Mouse (Mus musculus) T-helper 17 cell (primary cell): ENCODE data around the gene Vps11.
"Not testable (repeated sequence)": the region's sequence is repeated elsewhere in the genome, so short reads cannot be mapped to it uniquely, and the experiment has no call there.

Experiments
- in situ Hi-C, 2 experiments: fragments of 300-600 bp; cut with MboI, MseI; formaldehyde crosslinking; loops; 1 replicate in 1 of 2; 2 replicates in 1 of 2; pipeline ENCODE4 v1.15.1; 2025; ENCODE audit warnings: high pct_unique_total_duplicates in 2 of 2

The Vps11 gene

DNA sequence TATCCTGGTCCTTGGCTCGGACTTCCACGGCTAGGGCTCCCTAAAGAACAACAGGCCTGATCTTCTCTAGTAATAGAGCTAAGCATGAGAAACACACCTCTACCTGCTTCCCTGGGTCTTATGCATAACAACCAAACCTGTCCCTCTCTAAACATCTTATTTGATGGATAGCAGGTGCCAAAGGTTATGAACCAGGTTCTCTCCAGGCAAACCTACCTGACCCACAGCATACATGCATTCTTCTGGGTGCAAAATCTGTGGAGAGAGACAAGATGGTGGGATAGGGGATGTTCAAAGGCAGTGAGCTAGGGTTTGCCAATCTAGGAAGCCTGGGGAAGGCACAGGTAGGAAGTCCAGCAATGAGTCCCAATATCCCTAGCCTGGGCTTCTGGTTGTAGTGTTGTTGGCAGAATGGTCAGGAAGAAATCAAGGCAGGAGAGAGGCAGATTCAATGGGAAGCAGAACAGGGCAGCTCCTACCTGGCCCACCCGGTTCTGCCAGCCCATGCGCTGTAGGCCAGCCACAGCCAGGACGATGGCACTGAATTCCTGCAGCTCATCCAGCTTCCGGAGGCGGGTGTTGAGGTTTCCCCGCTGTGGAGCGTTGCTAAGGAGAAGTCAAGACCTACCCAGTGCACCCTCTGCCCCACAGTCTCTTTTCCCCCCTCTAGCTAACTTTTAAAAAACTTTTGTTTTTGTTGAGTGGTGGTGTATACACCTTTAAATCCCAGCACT lies 23.9 kb downstream of the Vps11 start:
- in situ Hi-C loops: loop anchor here in 1 of 2 experiments (5.0 kb wide), 1 partner anchor 100 kb away; no protein-coding TSS in a partner anchor

DNA sequence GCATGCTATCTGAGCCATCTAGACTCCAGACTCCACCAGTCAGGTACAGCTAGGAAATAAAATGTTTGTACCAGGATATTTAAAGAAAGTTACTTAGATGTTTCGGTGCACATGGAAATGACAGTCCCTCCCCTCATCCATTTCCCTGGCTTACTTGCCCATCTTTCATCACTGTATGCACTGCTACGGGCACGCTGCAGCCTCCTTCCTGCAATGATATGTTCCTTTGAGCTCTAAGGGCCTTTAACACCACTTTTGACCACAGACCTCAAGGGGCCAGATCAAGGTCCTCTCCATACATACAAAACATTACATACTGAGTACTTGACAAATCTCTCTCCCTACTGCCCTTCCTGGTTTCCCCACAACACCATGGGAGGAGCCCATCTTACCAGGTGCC lies 24.5 kb downstream of the Vps11 start:
- in situ Hi-C loops: loop anchor here in 1 of 2 experiments (5.0 kb wide), 1 partner anchor 100 kb away; no protein-coding TSS in a partner anchor

GRCm38 (mm10) chr9:44336513-44336912 lies 25.0 kb downstream of the Vps11 start:
- in situ Hi-C loops: loop anchor here in 1 of 2 experiments (5.0 kb wide), 1 partner anchor 99 kb away; no protein-coding TSS in a partner anchor

DNA sequence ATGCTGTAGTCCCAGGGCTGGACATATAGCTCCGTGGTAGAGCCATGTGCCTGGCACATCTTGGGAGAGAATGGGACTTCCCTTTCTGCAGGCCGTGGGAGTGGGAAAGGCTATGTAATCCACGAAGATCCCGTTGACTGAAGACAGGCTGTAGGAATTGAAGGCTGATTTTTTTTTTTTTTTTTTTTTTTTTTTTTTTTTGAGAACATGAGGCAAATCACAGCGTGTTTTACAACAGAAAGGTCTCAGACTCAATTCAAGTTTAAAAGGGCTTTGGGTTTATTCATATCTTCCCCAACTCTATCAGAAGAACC lies 25.4 kb downstream of the Vps11 start:
- in situ Hi-C loops: loop anchor here in 1 of 2 experiments (5.0 kb wide), 1 partner anchor 99 kb away; no protein-coding TSS in a partner anchor

GRCm38 (mm10) chr9:44335331-44336092 lies 26.0 kb downstream of the Vps11 start:
- in situ Hi-C loops: loop anchor here in 1 of 2 experiments (5.0 kb wide), 1 partner anchor 98 kb away; no protein-coding TSS in a partner anchor

DNA sequence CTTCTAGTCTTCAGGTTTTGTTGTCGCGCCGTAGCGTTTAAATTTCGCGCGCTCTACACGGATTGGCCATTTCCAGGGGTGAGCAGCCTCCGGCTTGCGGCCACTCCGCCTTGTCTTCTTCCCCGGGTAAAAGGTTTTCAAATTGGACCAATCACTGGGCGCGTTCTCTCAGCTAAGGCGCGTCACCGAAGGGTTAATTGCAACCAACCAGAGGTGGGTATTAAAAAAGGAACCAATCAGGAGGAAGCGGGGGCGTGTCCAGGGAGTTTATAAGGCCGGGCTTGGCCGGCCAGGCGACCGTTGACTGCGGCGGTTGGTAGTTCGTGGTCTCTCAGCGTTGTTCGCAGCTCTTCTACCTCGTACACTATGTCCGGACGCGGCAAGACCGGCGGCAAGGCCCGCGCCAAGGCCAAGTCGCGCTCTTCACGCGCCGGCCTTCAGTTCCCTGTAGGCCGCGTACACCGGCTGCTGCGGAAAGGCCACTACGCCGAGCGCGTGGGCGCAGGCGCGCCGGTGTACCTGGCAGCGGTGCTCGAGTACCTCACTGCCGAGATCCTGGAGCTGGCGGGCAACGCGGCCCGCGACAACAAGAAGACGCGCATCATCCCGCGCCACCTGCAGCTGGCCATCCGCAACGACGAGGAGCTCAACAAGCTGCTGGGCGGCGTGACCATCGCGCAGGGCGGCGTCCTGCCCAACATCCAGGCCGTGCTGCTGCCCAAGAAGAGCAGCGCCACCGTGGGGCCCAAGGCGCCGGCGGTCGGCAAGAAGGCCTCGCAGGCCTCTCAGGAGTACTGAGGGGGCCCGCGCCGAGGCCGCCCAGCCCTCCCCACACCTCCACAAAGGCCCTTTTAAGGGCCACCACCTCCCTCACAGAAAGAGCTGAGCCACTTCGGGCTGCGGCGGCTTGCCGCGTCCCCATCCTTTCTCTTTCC lies 26.8 kb downstream of the Vps11 start, which contains the start of gene H2afx:
Gene H2afx (plus strand): TSS at position 299 of the 935 bp plus-strand sequence.
- in situ Hi-C loops: loop anchor here in 1 of 2 experiments (5.0 kb wide), 1 partner anchor 97 kb away; no protein-coding TSS in a partner anchor

GRCm38 (mm10) chr9:44332918-44333638 lies 28.4 kb downstream of the Vps11 start:
- in situ Hi-C loops: no loop called here

DNA sequence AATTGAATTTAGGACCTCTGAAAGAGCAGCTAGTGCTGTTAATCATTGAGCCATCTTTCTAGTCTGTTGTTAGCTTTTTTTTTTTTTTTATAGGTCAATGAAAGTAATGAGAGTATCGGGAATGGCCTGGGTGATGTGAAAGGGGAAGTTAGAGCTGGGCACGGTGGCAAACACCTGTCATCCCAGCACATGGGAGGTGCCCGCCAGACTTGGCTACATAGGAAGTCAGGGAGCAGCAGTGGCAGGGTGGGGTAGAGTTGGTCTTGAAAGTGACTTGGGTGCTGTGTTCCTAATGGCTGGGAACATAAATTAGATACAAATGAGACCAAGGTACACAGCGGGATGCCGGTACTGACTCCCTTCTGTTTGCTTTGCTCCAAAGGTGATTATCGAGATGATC lies 30.7 kb downstream of the Vps11 start:
- in situ Hi-C loops: no loop called here

DNA sequence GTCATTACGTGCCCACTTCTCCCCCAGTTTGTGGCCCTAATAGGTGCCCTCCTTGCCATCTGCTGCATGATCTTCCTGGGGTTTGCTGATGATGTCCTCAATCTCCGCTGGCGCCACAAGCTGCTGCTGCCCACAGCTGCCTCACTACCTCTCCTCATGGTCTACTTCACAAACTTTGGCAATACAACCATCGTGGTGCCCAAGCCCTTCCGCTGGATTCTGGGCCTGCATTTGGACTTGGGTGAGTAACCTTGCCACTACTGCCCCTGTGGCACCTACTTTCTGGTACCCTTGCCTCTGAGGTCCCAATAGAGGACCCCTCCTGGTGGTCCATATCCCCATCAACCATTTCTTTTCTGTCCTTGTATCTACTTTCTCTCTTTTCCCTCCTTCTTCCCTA lies 33.5 kb downstream of the Vps11 start:
- in situ Hi-C loops: no loop called here

DNA sequence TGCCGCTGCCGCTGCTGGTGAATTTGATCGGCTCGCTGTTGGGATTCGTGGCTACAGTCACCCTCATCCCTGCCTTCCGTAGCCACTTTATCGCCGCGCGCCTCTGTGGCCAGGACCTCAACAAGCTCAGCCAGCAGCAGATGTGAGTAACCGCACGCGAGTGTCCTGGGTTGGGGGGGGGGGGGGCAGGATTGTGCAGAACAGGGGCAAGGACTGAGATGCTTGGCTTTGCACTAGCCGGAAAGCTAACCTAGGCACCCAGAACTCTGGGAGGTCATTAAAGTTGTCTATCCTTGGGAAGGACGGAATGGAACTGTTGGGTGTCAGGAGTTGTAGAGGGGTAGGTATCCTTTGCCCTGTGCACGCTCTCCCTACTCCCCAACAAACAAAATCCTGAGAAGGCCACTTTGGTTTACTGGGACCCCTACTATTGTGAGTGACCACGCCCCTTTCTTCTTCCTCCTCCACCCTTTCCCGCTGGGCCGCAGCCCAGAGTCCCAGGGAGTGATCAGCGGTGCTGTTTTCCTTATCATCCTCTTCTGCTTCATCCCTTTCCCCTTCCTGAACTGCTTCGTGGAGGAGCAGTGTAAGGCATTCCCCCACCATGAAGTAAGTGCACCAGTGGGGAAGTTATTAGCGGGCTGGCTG lies 34.3 kb downstream of the Vps11 start:
- in situ Hi-C loops: no loop called here

DNA sequence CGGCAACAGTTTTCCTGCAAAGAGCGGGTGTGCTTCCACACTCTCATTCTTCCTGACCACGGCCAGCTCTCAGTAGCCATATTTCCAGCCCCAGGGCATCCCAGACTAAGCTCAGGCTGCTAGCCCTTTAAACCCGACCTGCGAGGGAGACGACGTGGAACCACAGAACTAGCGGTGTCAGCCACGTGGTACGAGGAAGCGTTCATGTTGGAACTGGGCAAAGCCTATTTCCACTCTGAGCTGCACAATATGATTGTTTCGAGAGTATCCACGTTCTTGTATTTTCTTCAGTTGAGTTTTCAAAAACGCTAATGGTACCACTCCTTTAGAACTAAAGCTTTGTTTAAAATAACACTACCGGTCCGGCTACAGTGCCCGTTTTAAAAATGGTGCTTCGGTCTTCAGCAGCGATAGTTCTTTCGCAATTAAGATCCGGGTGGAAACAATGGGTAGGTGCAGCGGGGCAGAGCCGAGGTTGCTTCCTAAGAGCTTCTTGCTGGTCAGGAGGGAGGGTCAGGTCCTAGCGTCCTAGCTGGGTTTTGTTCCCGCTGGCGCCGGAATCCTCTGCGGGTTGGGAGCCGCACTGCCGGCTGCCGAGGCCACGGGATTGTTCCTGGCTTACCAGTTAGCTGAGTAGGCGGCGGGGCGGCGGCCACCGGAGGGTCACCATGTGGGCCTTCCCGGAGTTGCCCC lies 35.0 kb downstream of the Vps11 start:
- in situ Hi-C loops: no loop called here

DNA sequence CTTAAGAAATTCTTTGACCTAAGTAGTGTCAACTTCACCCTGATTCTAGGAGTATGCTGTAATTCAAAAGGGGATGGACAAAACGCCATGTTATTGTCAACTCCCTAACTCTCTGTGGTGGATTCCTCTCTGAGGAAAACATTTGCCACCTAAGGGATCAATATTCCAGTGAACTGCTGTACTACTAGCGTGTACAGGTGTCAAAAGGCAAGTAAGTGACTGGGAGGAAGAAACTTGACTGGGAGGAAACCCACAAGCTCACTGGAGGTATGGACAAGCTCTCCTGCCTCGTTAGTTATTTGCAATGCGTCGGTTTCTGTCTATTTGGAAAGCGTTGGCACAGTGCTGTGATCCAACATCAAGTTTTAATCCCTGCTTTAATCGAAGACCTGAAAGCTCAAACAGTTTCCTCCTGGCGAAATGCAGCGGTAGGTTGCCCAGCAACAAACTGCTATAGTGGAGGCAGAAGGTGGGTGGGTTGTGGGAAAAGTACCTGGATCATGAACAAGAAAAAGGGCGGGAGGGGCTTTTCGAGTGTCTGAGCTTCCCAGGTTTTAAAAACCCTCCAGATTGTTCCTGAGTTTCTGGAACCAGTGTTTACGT lies 35.6 kb downstream of the Vps11 start, which contains the start of gene Dpagt1:
Gene Dpagt1 (plus strand): TSS at position 252 of the 603 bp plus-strand sequence.
- in situ Hi-C loops: no loop called here

DNA sequence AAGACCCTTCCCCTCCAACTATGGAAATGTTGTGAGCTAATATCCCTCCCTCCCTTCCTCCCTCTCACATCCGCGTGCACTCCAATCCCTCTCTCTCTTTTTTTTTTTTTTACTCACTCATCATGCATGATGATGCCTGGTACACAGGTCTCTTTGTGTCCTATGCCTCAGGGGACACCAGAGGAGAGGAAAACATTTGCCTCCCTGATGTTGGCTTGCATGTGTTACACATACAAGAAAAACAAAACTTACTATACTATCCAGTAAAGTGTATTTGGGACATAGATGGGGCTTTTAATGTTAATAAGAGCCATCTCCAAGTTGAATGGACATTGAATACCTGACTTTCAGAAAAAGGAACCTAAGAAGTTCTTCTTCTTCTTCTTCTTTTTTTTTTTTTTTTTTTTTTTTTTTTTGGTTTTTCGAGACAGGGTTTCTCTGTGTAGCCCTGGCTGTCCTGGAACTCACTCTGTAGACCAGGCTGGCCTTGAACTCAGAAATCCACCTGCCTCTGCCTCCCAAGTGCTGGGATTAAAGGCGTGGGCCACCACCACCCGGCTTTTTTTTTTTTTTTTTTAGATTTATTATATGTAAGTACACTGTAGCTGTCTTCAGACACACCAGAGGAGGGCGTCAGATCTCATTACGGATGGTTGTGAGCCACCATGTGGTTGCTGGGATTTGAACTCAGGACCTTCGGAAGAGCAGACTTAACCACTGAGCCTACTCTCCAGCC lies 36.3 kb downstream of the Vps11 start:
- in situ Hi-C loops: not testable (repeated sequence)

DNA sequence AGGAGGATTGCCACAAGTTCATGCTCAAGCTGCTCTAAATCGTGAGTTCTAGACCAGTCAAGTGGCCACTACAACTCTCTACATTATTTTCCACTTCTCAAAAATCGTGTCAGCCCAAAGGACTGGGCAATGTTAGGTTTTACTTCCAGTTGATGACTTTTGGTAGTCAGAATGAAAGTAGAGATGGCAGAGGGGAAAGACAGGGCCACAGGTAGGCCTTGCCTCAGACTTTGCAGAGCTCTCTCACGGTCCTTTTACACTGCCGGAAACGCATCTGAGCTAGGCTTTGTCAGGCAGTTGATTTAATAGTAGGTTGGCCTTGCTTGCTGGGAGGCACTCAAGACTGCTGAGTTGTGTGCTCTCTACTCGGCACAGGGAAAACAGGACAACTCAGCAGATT lies 37.3 kb downstream of the Vps11 start:
- in situ Hi-C loops: no loop called here

DNA sequence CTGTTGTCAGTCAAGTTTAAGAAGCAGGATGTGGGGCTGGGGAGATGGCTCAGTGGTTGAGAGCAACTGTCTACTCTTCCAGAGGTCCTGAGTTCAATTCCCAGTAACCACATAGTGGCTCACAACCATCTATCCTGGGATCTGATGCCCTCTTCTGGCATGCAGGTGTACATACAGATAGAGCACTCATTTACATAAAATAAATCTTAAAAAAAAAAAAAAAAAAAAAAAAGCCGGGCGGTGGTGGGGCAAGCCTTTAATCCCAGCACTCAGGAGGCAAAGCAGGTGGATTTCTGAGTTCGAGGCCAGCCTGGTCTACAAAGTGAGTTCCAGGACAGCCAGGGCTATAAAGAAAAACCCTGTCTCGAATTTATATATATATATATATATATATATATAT lies 37.8 kb downstream of the Vps11 start:
- in situ Hi-C loops: not testable (repeated sequence)

DNA sequence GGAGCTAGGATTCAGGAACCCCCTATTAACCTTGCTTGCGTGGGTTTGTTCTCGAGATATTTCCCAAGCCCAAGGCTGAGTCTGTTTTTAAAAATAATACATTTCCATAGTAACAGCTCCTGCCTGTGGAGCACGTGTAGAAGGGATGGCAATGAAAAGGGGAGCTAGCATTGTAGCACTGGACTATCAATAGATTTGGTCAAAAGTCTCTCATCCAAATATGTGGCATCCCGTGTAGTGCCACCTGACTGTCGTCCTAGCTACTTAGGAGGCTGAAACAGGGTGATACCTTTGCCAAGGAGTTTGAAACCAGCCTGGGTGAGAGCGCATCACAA lies 40.7 kb downstream of the Vps11 start:
- in situ Hi-C loops: no loop called here

DNA sequence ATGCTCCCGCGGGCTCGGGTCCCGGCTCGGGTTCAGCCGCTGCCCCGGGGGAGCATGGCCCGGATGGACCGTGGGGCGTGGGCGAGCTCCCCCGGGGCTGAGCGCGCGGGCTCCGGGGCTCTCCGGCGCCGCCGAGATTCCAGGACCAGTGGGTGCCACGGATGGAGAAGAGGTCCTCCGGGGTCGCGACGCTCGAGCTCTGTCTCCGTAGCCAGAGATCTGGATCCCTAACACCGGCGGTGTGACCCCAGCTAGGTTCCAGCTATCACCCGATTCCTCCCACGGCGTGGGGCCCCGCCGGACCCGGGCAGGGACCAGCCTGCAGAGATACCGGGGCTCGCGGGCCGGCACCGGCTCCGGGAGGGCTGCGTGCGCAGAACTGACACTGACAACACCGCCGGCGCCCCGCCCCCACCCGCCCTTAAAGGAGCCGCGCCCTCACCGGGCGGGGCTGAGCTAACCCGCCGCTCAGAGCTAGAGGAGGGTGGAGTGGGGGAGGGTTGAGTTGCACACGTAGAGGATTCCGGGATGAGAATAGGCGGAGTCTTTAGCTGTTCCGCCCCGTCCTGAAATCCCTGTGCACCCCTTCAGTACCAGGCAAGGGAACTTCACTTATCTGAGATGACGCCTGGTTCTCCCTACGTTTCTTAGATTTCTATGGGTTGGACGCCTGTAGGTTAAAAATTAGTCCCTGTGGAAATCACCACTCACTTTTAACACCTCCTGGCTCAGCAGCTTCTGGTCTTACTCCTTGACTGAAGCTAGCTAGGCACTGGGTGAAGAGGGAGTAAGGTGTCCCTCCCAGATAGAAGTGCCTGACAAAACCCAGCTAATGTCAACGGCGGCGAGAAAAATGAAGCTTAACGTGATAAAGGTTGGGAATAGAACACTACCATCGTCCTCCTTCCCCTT lies 41.3 kb downstream of the Vps11 start, which contains the start of gene C2cd2l:
Gene C2cd2l (minus strand): TSS at position 399 of the 912 bp plus-strand sequence.
- in situ Hi-C loops: no loop called here
